Mouse (Mus musculus) CH12.LX (cell line): Measurements from ENCODE around the gene Abca1. TPM values are rescaled to one million over a fixed set of nuclear protein-coding genes. Genes with fewer than 3 reads are reported as not detected.

Source experiments
- DNase-seq: peaks from one replicate; pipeline ENCODE4 v3.0.0-alpha.2; 2013; ENCODE audit errors: extremely low read depth
- H3K27ac ChIP-seq: 2 replicates; pipeline ENCODE4 v1.5.1; 2012; ENCODE audit warnings: low read depth, mild to moderate bottlenecking, control low read depth, moderate library complexity; ENCODE audit not compliant: insufficient read depth
- H3K27me3 ChIP-seq: replicated peaks from 2 replicates; pipeline ENCODE3; 2012; ENCODE audit warnings: inconsistent platforms
- H3K36me3 ChIP-seq, 2 experiments: replicated peaks in 1 of 2; 2 replicates each; pipeline versions ENCODE3 to v1.6.1; 2012; ENCODE audit warnings: inconsistent platforms in 1 of 2, low read length in 1 of 2, mild to moderate bottlenecking in 1 of 2, mixed read lengths in 1 of 2, moderate library complexity in 1 of 2; ENCODE audit not compliant: control insufficient read depth in 1 of 2, insufficient read depth in 1 of 2
- H3K4me1 ChIP-seq, 2 experiments: 2 replicates each; pipeline ENCODE4 v1.6.1; 2012; ENCODE audit warnings: inconsistent platforms in 1 of 2, moderate library complexity in 1 of 2; ENCODE audit not compliant: insufficient read depth in 2 of 2, control insufficient read depth in 1 of 2
- H3K4me2 ChIP-seq: 2 replicates; pipeline ENCODE4 v1.6.1; 2012; ENCODE audit warnings: low read depth, mild to moderate bottlenecking, control low read depth; ENCODE audit not compliant: poor library complexity, insufficient read depth, severe bottlenecking
- H3K4me3 ChIP-seq, 3 experiments: fragments of 150-350 bp in 1 of 3; sonication (generic) in 1 of 3; replicated peaks in 1 of 3; 2 replicates each; pipeline versions ENCODE3 to v1.5.1; 2011 to 2012; ENCODE audit warnings: low read depth in 2 of 3, low read length in 2 of 3, mild to moderate bottlenecking in 2 of 3, moderate library complexity in 2 of 3, control low read depth in 1 of 3, improper control_type of control experiment in 1 of 3, inconsistent platforms in 1 of 3, mixed read lengths in 1 of 3; ENCODE audit not compliant: poor library complexity in 1 of 3
- H3K79me2 ChIP-seq: replicated peaks from 2 replicates; pipeline ENCODE4 v1.6.1; 2012; ENCODE audit warnings: mild to moderate bottlenecking, moderate library complexity; ENCODE audit not compliant: control insufficient read depth, poor library complexity, insufficient read depth, severe bottlenecking; ENCODE audit errors: extremely low read depth
- H3K9ac ChIP-seq: 2 replicates; pipeline ENCODE4 v1.6.1; 2012; ENCODE audit warnings: low read depth, mild to moderate bottlenecking, control low read depth, moderate library complexity; ENCODE audit not compliant: insufficient read depth
- H3K9me3 ChIP-seq: replicated peaks from 2 replicates; pipeline ENCODE3; 2012; ENCODE audit warnings: low read length, inconsistent platforms, mixed read lengths
- BHLHE40 ChIP-seq: IDR thresholded peaks from 2 replicates; pipeline ENCODE4 v1.6.1; 2011; ENCODE audit warnings: mild to moderate bottlenecking, low read depth, low read length, improper control_type of control experiment
- ELF1 ChIP-seq: IDR thresholded peaks from 2 replicates; pipeline ENCODE4 v1.6.1; 2014; ENCODE audit warnings: low read depth, mild to moderate bottlenecking, inconsistent platforms, low read length, improper control_type of control experiment
- EP300 ChIP-seq: IDR thresholded peaks from 2 replicates; pipeline ENCODE4 v1.6.1; 2011; ENCODE audit warnings: low read length, improper control_type of control experiment
- ETS1 ChIP-seq: conservative IDR thresholded peaks from 2 replicates; pipeline ENCODE4 v1.6.1; 2012; ENCODE audit warnings: low read depth, mild to moderate bottlenecking, inconsistent platforms, low read length, improper control_type of control experiment, moderate library complexity
- GABPA ChIP-seq: IDR thresholded peaks from 2 replicates; pipeline ENCODE4 v1.6.1; 2012; ENCODE audit warnings: low read depth, low read length, improper control_type of control experiment, inconsistent platforms; ENCODE audit not compliant: insufficient replicate concordance
- HCFC1 ChIP-seq: IDR thresholded peaks from 2 replicates; pipeline ENCODE4 v1.6.1; 2012; ENCODE audit warnings: low read depth, mild to moderate bottlenecking, inconsistent platforms, low read length, improper control_type of control experiment
- IRF4 ChIP-seq: IDR thresholded peaks from 2 replicates; pipeline ENCODE4 v1.6.1; 2014; ENCODE audit warnings: low read depth, mild to moderate bottlenecking, inconsistent platforms, low read length, improper control_type of control experiment
- KAT2A ChIP-seq: IDR thresholded peaks from 2 replicates; pipeline ENCODE4 v1.6.1; 2012; ENCODE audit warnings: low read length, improper control_type of control experiment, inconsistent platforms; ENCODE audit not compliant: insufficient replicate concordance
- MAFK ChIP-seq: IDR thresholded peaks from 2 replicates; pipeline ENCODE4 v1.6.1; 2011; ENCODE audit warnings: low read length, improper control_type of control experiment; ENCODE audit not compliant: insufficient replicate concordance
- MEF2A ChIP-seq: IDR thresholded peaks from 2 replicates; pipeline ENCODE4 v1.6.1; 2014; ENCODE audit warnings: low read depth, mild to moderate bottlenecking, inconsistent platforms, low read length, improper control_type of control experiment, borderline replicate concordance
- MYC ChIP-seq: IDR thresholded peaks from 2 replicates; pipeline ENCODE4 v1.6.1; 2011; ENCODE audit warnings: low read depth, mild to moderate bottlenecking, improper control_type of control experiment, low read length
- NELFE ChIP-seq: IDR thresholded peaks from 2 replicates; pipeline ENCODE4 v1.6.1; 2011; ENCODE audit warnings: low read depth, low read length, improper control_type of control experiment
- NRF1 ChIP-seq: IDR thresholded peaks from 2 replicates; pipeline ENCODE4 v1.6.1; 2014; ENCODE audit warnings: low read depth, mild to moderate bottlenecking, inconsistent platforms, low read length, improper control_type of control experiment, moderate library complexity
- POLR2AphosphoS2 ChIP-seq: IDR thresholded peaks from 2 replicates; pipeline ENCODE4 v1.6.1; 2011; ENCODE audit warnings: low read depth, low read length, improper control_type of control experiment
- RCOR1 ChIP-seq: conservative IDR thresholded peaks from 2 replicates; pipeline ENCODE4 v1.6.1; 2012; ENCODE audit warnings: low read depth, mild to moderate bottlenecking, inconsistent platforms, low read length, improper control_type of control experiment
- TBP ChIP-seq: conservative IDR thresholded peaks from 2 replicates; pipeline ENCODE4 v1.6.1; 2011; ENCODE audit warnings: low read depth, low read length, improper control_type of control experiment
- UBTF ChIP-seq: IDR thresholded peaks from 2 replicates; pipeline ENCODE4 v1.6.1; 2012; ENCODE audit warnings: low read depth, mild to moderate bottlenecking, inconsistent platforms, low read length, improper control_type of control experiment, moderate library complexity
- USF1 ChIP-seq: IDR thresholded peaks from 2 replicates; pipeline ENCODE4 v1.6.1; 2014; ENCODE audit warnings: low read depth, mild to moderate bottlenecking, inconsistent platforms, low read length, improper control_type of control experiment
- USF2 ChIP-seq: conservative IDR thresholded peaks from 2 replicates; pipeline ENCODE4 v1.6.1; 2011; ENCODE audit warnings: low read depth, low read length, improper control_type of control experiment
- ZKSCAN1 ChIP-seq: IDR thresholded peaks from 2 replicates; pipeline ENCODE4 v1.6.1; 2012; ENCODE audit warnings: low read depth, inconsistent platforms, low read length, improper control_type of control experiment, borderline replicate concordance
- ZMIZ1 ChIP-seq: IDR thresholded peaks from 2 replicates; pipeline ENCODE4 v1.6.1; 2012; ENCODE audit warnings: low read depth, mild to moderate bottlenecking, inconsistent platforms, low read length, improper control_type of control experiment
- dilution Hi-C: fragments of 300-500 bp; cut with MboI; formaldehyde crosslinking; loops from 2 replicates; pipeline ENCODE4 v1.14.3; 2020; ENCODE audit warnings: low sequenced_read_pairs; ENCODE audit not compliant: extremely low pct_unique_long_range_greater_than_20kb, extremely low pct_ligation_motif_present
- in situ Hi-C: fragments of 300-500 bp; cut with MboI; formaldehyde crosslinking; loops from 3 replicates; pipeline ENCODE4 v1.14.3; 2019; ENCODE audit warnings: low sequenced_read_pairs, low pct_ligation_motif_present, low pct_unique_long_range_greater_than_20kb, mixed read lengths
- polyA plus RNA-seq: library from polyadenylated mRNA; unstranded; fragments of >175 nt; gene quantifications from 2 replicates; pipeline ENCODE4 v1.2.1, GENCODE M21; 2012; ENCODE audit warnings: low read depth; ENCODE audit not compliant: insufficient read length
- total RNA-seq, 2 experiments: library from RNA; depleted of rRNA; stranded (reverse); fragments of 300-350 nt in 1 of 2; fragments of >200 nt in 1 of 2; gene quantifications; 2 replicates each; pipeline ENCODE4 v1.2.3; 2012 to 2014

The Abca1 gene
- total and polyA plus RNA-seq, 3 experiments: 0.13 to 0.46 (median 0.35) TPM

- Histone ChIP-seq H3K27me3 (no peaks in the 10 kb centered on the region), H3K9ac (no peak overlapping the region), H3K4me2 (no peak overlapping the region), H3K4me3 (no peak overlapping the region), H3K4me1 (peaks cover 0 to 6% of the 10 kb centered on the region in 2 experiments; a peak in 1 of 4 replicates), H3K27ac (no peak overlapping the region), H3K79me2 (no peaks in the 10 kb centered on the region), H3K9me3 (no peaks in the 10 kb centered on the region), H3K36me3 (no peaks in the 10 kb centered on the region)
- in situ Hi-C loops (no loop called here), dilution Hi-C loops (no loop called here)
- DNase-seq: no peak
- no peak for TF ChIP-seq NRF1
- TF ChIP-seq KAT2A: no peak
- no peak for TF ChIP-seq USF1
- no peak for TF ChIP-seq MYC
- TF ChIP-seq HCFC1: no peak
- no peak for TF ChIP-seq ZKSCAN1
- no peak for TF ChIP-seq IRF4
These were observed 15.2 kb upstream of the Abca1 start for GRCm38 (mm10) chr4:53174906-53175305.

- no peaks in the 10 kb centered on the region for H3K27me3 ChIP-seq
- H3K27ac ChIP-seq: no peak overlapping the region
- H3K9me3 ChIP-seq: no peaks in the 10 kb centered on the region
- dilution Hi-C loops (no loop called here), in situ Hi-C loops (no loop called here)
- peaks cover under 1 to 14% of the 10 kb centered on the region in 2 experiments; a peak in 3 of 4 replicates for H3K4me1 ChIP-seq
- no peak overlapping the region for H3K9ac ChIP-seq
- DNase-seq: no peak
- H3K4me3 ChIP-seq: no peak overlapping the region
- no peak overlapping the region for H3K4me2 ChIP-seq
- no peaks in the 10 kb centered on the region for H3K79me2 ChIP-seq
- H3K36me3 ChIP-seq: no peaks in the 10 kb centered on the region
- TF ChIP-seq NELFE (no peak), UBTF (no peak), BHLHE40 (no peak), MAFK (no peak), POLR2AphosphoS2 (no peak), NRF1 (no peak), RCOR1 (no peak), MYC (no peak), KAT2A (no peak)
- TF ChIP-seq, all 38 proteins: peak for 0
These were observed 10.7 kb upstream of the Abca1 start for GRCm38 (mm10) chr4:53170403-53170802.

- no peak for DNase-seq
- H3K4me2 ChIP-seq: no peak overlapping the region
- no peaks in the 10 kb centered on the region for H3K36me3 ChIP-seq
- dilution Hi-C loops: no loop called here
- in situ Hi-C loops: no loop called here
- H3K4me1 ChIP-seq: peaks cover 2 to 12% of the 10 kb centered on the region in 2 experiments; a peak in 3 of 4 replicates
- no peaks in the 10 kb centered on the region for H3K79me2 ChIP-seq
- peaks cover 13% of the 10 kb centered on the region for H3K27me3 ChIP-seq
- H3K9ac ChIP-seq: no peak overlapping the region
- no peaks in the 10 kb centered on the region for H3K9me3 ChIP-seq
- no peak overlapping the region for H3K4me3 ChIP-seq
- no peak for TF ChIP-seq MYC
- TF ChIP-seq ZKSCAN1: no peak
- TF ChIP-seq EP300: no peak
- TF ChIP-seq ELF1: no peak
- TF ChIP-seq IRF4: no peak
- TF ChIP-seq GABPA: no peak
- no peak for TF ChIP-seq USF2
- no peak for TF ChIP-seq MEF2A
- TF ChIP-seq USF1: no peak
- no peak for TF ChIP-seq TBP
- no peak for TF ChIP-seq RCOR1
- TF ChIP-seq ZMIZ1: no peak
- TF ChIP-seq ETS1: no peak
- no peak for TF ChIP-seq BHLHE40
- TF ChIP-seq NRF1: no peak
- H3K27ac ChIP-seq: no peak overlapping the region
These were observed 5.5 kb upstream of the Abca1 start for GRCm38 (mm10) chr4:53165231-53165630.
